Mouse (Mus musculus) heart, embryonic 13.5 days (tissue): ENCODE results near the gene Cdc37. TPM values are rescaled to one million over a fixed set of nuclear protein-coding genes. Genes with fewer than 3 reads are reported as not detected.
A peak's percentile ranks its signal among the peaks of the same experiment; 100 is the strongest.

Experiments
- ATAC-seq: fragments of 200-750 bp; cut with Nextera tagmentation; 2 replicates; pipeline ENCODE4 v1.8.0; 2017; ENCODE audit warnings: moderate TSS enrichment; ENCODE audit not compliant: insufficient number of reproducible peaks, low FRiP score, low TSS enrichment; ENCODE audit errors: extremely low read depth
- H3K27ac ChIP-seq: fragments of 300-500 bp; sonication (generic); replicated peaks from 2 replicates; pipeline ENCODE4 v1.5.1; 2015; ENCODE audit warnings: moderate library complexity, mild to moderate bottlenecking, inconsistent platforms
- H3K27me3 ChIP-seq: fragments of 300-500 bp; sonication (generic); replicated peaks from 2 replicates; pipeline ENCODE4 v1.6.1; 2015; ENCODE audit warnings: mild to moderate bottlenecking, inconsistent platforms
- H3K36me3 ChIP-seq: fragments of 300-500 bp; sonication (generic); 2 replicates; pipeline ENCODE4 v1.6.1; 2015; ENCODE audit warnings: mild to moderate bottlenecking, inconsistent platforms
- H3K4me1 ChIP-seq: fragments of 300-500 bp; sonication (generic); 2 replicates; pipeline ENCODE4 v1.6.1; 2015; ENCODE audit warnings: inconsistent platforms
- H3K4me2 ChIP-seq: fragments of 300-500 bp; sonication (generic); 2 replicates; pipeline ENCODE4 v1.6.1; 2015; ENCODE audit warnings: inconsistent platforms, mild to moderate bottlenecking, moderate library complexity
- H3K4me3 ChIP-seq: fragments of 300-500 bp; sonication (generic); 2 replicates; pipeline ENCODE4 v1.5.1; 2015; ENCODE audit warnings: moderate library complexity, mild to moderate bottlenecking, inconsistent platforms
- H3K9ac ChIP-seq: fragments of 300-500 bp; sonication (generic); 2 replicates; pipeline ENCODE4 v1.6.1; 2015; ENCODE audit warnings: inconsistent platforms, mild to moderate bottlenecking, moderate library complexity
- H3K9me3 ChIP-seq: fragments of 300-500 bp; sonication (generic); 2 replicates; pipeline ENCODE4 v1.6.1; 2016; ENCODE audit warnings: inconsistent platforms
- WGBS: fragments of 180-500 bp; shearing (Covaris S2); methylation state at CpG from one replicate; pipeline ENCODE4 v1.1.7; 2015; ENCODE audit warnings: mixed read lengths; 5-methylcytosine and 5-hydroxymethylcytosine counted together
- polyA plus RNA-seq: library from polyadenylated mRNA; unstranded; fragments of >200 nt; fragmentation: Nextera tagmentation; extraction: Ambion mirVana; gene quantifications from 2 replicates; pipeline ENCODE4 v1.2.1, GENCODE M21; 2015

The Cdc37 gene
- polyA plus RNA-seq, 1 experiment from 2014 or later: 222 TPM

DNA sequence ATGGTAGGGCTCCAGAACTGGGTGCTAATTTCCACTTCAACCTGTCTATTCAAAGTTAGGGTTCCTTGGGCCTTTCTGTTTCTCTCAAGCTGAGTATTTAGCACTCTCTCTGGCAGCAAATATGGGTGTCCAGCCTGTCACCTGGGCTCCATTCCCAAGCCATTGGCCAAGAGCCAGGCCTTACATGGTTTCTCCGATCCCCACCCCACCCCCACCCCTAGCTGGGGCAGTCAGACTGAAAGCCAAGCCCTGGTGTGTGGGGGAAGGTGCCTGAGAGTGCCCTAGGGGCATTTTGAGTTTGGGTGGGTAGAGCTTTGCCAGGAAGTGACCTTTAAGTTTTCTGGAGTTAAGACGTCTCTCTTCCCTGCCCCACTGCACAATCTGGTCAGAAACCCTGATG, 35.0 kb upstream of the Cdc37 start:
- Histone ChIP-seq H3K27ac (peak overlapping the region; percentile 43), H3K9ac (peak overlapping the region; percentile 78), H3K4me1 (peaks cover 53% of the 10 kb centered on the region), H3K4me2 (peak overlapping the region; percentile 71), H3K36me3 (no peaks in the 10 kb centered on the region), H3K9me3 (no peaks in the 10 kb centered on the region), H3K27me3 (no peaks in the 10 kb centered on the region), H3K4me3 (peak overlapping the region; percentile 52)
- 37% methylated on average over 2 of the region's 2 CpGs for WGBS
- no peak for ATAC-seq

- WGBS: 5% methylated on average over 34 of the region's 34 CpGs
- no peaks in the 10 kb centered on the region for H3K36me3 ChIP-seq
- H3K4me1 ChIP-seq: peaks cover 53% of the 10 kb centered on the region
- H3K27me3 ChIP-seq: no peaks in the 10 kb centered on the region
- H3K9ac ChIP-seq: peak overlapping the region; percentile 78
- peak overlapping the region; percentile 52 for H3K4me3 ChIP-seq
- peak overlapping the region; percentile 71 for H3K4me2 ChIP-seq
- ATAC-seq: peak; percentile 18
- no peaks in the 10 kb centered on the region for H3K9me3 ChIP-seq
- H3K27ac ChIP-seq: peak overlapping the region; percentile 43
Measured at GRCm38 (mm10) chr9:21183905-21184413, 34.2 kb upstream of the Cdc37 start.

DNA sequence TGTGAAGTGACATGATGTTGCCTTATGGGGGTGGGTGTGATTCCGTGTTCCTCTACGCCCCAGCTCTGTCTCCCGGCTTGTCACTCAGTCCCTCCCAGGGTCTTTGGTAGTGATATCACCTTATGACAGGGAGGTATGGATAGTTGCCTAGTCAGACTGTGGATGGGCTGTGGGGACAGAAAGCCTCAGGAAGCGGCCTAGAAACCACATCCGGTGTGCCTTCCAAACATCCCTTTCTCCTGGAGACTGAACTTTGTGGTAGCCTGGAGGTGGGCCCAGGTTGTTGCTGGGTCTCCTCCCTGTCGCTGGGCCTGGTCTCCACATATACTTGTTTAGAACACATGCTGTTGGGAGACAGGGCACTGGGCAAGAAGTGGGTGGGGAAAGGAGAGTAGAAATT, 33.6 kb upstream of the Cdc37 start:
- WGBS: 65% methylated on average over 6 of the region's 6 CpGs
- no peaks in the 10 kb centered on the region for H3K36me3 ChIP-seq
- H3K4me2 ChIP-seq: peak overlapping the region; percentile 71
- H3K9ac ChIP-seq: 0 out of 2 replicates have a peak overlapping the region, but pooled peaks have one; percentile 78
- no peak for ATAC-seq
- peaks cover 53% of the 10 kb centered on the region for H3K4me1 ChIP-seq
- H3K27me3 ChIP-seq: no peaks in the 10 kb centered on the region
- no peak overlapping the region for H3K27ac ChIP-seq
- no peaks in the 10 kb centered on the region for H3K9me3 ChIP-seq
- peak overlapping the region; percentile 52; the same call in 1 of the 2 replicates for H3K4me3 ChIP-seq

DNA sequence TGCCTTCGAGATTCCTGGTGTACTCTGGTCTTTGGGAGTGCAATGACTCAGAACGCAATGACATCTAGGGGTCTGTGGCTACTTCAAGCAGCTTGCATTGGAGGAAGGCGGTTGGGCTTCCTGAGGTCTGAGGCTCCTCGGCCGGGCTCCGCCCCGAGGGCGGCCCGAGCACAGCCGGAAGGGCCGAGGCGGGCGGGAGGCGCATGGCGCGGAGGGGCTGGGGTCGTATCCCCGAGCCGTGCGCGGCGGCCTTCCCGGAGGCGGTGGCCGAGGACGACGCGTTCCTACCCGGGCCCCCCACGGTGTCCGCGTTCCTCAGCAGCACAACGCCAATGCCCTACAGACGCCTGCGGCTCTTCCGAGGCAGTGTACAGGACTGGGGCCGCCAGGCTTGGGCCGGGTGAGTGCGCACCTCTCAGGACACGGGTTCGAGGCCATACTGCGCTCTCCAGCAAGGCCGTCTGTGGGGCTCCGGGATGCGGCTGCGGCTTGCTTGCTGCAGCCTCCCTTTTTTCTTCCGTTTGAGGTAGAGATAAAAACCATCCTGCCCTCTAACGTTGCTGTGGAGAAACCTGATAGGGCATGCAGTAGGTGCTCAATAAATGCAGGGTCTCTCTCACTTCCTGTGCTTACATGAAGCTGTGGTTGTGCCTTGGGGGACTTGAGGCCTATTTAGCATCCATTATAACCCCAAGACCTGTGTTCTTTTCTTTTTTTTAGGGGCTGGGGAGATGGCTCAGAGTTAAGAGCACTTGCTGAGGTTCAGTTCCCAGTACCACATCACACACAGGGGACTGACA, 31.8 kb upstream of the Cdc37 start:
- no peaks in the 10 kb centered on the region for H3K9me3 ChIP-seq
- WGBS: 3% methylated on average over 48 of the region's 48 CpGs
- no peaks in the 10 kb centered on the region for H3K27me3 ChIP-seq
- ATAC-seq: no peak
- H3K9ac ChIP-seq: peak overlapping the region; percentile 78
- peak overlapping the region; percentile 73 for H3K4me2 ChIP-seq
- no peaks in the 10 kb centered on the region for H3K36me3 ChIP-seq
- peaks cover 51% of the 10 kb centered on the region for H3K4me1 ChIP-seq
- 0 out of 2 replicates have a peak overlapping the region, but pooled peaks have one; percentile 24 for H3K27ac ChIP-seq
- H3K4me3 ChIP-seq: peak overlapping the region; percentile 57

GRCm38 (mm10) chr9:21180841-21181240, 31.1 kb upstream of the Cdc37 start:
- 0 out of 2 replicates have a peak overlapping the region, but pooled peaks have one; percentile 24 for H3K27ac ChIP-seq
- H3K9me3 ChIP-seq: no peaks in the 10 kb centered on the region
- 65% methylated on average over 1 of the region's 1 CpGs for WGBS
- peak overlapping the region; percentile 78; the same call in 1 of the 2 replicates for H3K9ac ChIP-seq
- no peak for ATAC-seq
- H3K4me1 ChIP-seq: peaks cover 43% of the 10 kb centered on the region
- H3K27me3 ChIP-seq: no peaks in the 10 kb centered on the region
- peak overlapping the region; percentile 73 for H3K4me2 ChIP-seq
- 0 out of 2 replicates have a peak overlapping the region, but pooled peaks have one; percentile 57 for H3K4me3 ChIP-seq
- no peaks in the 10 kb centered on the region for H3K36me3 ChIP-seq

GRCm38 (mm10) chr9:21180402-21180801, 30.6 kb upstream of the Cdc37 start:
- 59% methylated on average over 4 of the region's 4 CpGs for WGBS
- H3K4me2 ChIP-seq: no peak overlapping the region
- H3K27ac ChIP-seq: no peak overlapping the region
- H3K27me3 ChIP-seq: no peaks in the 10 kb centered on the region
- no peak overlapping the region for H3K9ac ChIP-seq
- no peaks in the 10 kb centered on the region for H3K9me3 ChIP-seq
- H3K4me3 ChIP-seq: no peak overlapping the region
- no peaks in the 10 kb centered on the region for H3K36me3 ChIP-seq
- no peak for ATAC-seq
- peaks cover 38% of the 10 kb centered on the region for H3K4me1 ChIP-seq

- Histone ChIP-seq H3K9ac (no peak overlapping the region), H3K4me2 (no peak overlapping the region), H3K27ac (no peak overlapping the region), H3K4me3 (no peak overlapping the region), H3K9me3 (no peaks in the 10 kb centered on the region), H3K4me1 (peaks cover 24% of the 10 kb centered on the region), H3K36me3 (no peaks in the 10 kb centered on the region), H3K27me3 (no peaks in the 10 kb centered on the region)
- WGBS: 56% methylated on average over 6 of the region's 6 CpGs
- ATAC-seq: no peak
Measured at GRCm38 (mm10) chr9:21172364-21172763, 22.6 kb upstream of the Cdc37 start.

- H3K9me3 ChIP-seq: no peaks in the 10 kb centered on the region
- WGBS: 36% methylated on average over 1 of the region's 1 CpGs
- peak overlapping the region; percentile 83 for H3K9ac ChIP-seq
- no peak for ATAC-seq
- peaks cover 54% of the 10 kb centered on the region for H3K4me1 ChIP-seq
- peak overlapping the region; percentile 97 for H3K27ac ChIP-seq
- H3K4me3 ChIP-seq: peak overlapping the region; percentile 64
- H3K27me3 ChIP-seq: peaks cover 31% of the 10 kb centered on the region
- no peaks in the 10 kb centered on the region for H3K36me3 ChIP-seq
- peak overlapping the region; percentile 86 for H3K4me2 ChIP-seq
Measured at GRCm38 (mm10) chr9:21169157-21169556, 19.4 kb upstream of the Cdc37 start.

GRCm38 (mm10) chr9:21168161-21169123, 18.7 kb upstream of the Cdc37 start:
- 2% methylated on average over 30 of the region's 30 CpGs for WGBS
- Histone ChIP-seq H3K27ac (peak overlapping the region; percentile 97), H3K9ac (peak overlapping the region; percentile 83), H3K4me2 (peak overlapping the region; percentile 86), H3K36me3 (no peaks in the 10 kb centered on the region), H3K4me3 (peak overlapping the region; percentile 64), H3K9me3 (no peaks in the 10 kb centered on the region), H3K27me3 (peaks cover 38% of the 10 kb centered on the region), H3K4me1 (peaks cover 57% of the 10 kb centered on the region)
- ATAC-seq: peak; percentile 70

GRCm38 (mm10) chr9:21167140-21168097, 17.6 kb upstream of the Cdc37 start:
- H3K36me3 ChIP-seq: no peaks in the 10 kb centered on the region
- peaks cover 47% of the 10 kb centered on the region for H3K27me3 ChIP-seq
- H3K4me3 ChIP-seq: peak overlapping the region; percentile 64
- H3K9me3 ChIP-seq: no peaks in the 10 kb centered on the region
- H3K9ac ChIP-seq: peak overlapping the region; percentile 83
- WGBS: 38% methylated on average over 10 of the region's 10 CpGs
- H3K4me2 ChIP-seq: peak overlapping the region; percentile 86
- no peak for ATAC-seq
- H3K27ac ChIP-seq: peak overlapping the region; percentile 97
- peaks cover 56% of the 10 kb centered on the region for H3K4me1 ChIP-seq
